Mouse (Mus musculus) limb, embryonic 11.5 days (tissue): ENCODE results near the gene Pfn4. TPM values are rescaled to one million over a fixed set of nuclear protein-coding genes. Genes with fewer than 3 reads are reported as not detected.
A peak's percentile ranks its signal among the peaks of the same experiment; 100 is the strongest.
"Not testable (repeated sequence)": the region's sequence is repeated elsewhere in the genome, so short reads cannot be mapped to it uniquely, and the experiment has no call there.

Source experiments
- ATAC-seq: fragments of 200-750 bp; cut with Nextera tagmentation; 2 replicates; pipeline ENCODE4 v1.8.0; 2017; ENCODE audit warnings: low read depth; ENCODE audit not compliant: insufficient number of reproducible peaks, low FRiP score, low TSS enrichment
- DNase-seq: peaks from one replicate; pipeline ENCODE4 v3.0.0-alpha.2; 2015; ENCODE audit warnings: low spot score
- H3K27ac ChIP-seq: fragments of 300-500 bp; sonication (generic); replicated peaks from 2 replicates; pipeline ENCODE4 v1.5.1; 2014; ENCODE audit warnings: low read depth, mild to moderate bottlenecking, low read length
- H3K27me3 ChIP-seq: fragments of 300-500 bp; sonication (generic); 2 replicates; pipeline ENCODE4 v1.6.1; 2014; ENCODE audit warnings: mild to moderate bottlenecking, low read length, mixed read lengths; ENCODE audit not compliant: control insufficient read depth, insufficient read depth
- H3K36me3 ChIP-seq: fragments of 300-500 bp; sonication (generic); 2 replicates; pipeline ENCODE4 v1.6.1; 2014; ENCODE audit warnings: mild to moderate bottlenecking, low read length, moderate library complexity, mixed read lengths; ENCODE audit not compliant: control insufficient read depth, insufficient read depth
- H3K4me1 ChIP-seq: fragments of 300-500 bp; sonication (generic); 2 replicates; pipeline ENCODE4 v1.6.1; 2014; ENCODE audit warnings: low read length, mixed read lengths; ENCODE audit not compliant: control insufficient read depth, insufficient read depth
- H3K4me2 ChIP-seq: fragments of 300-500 bp; sonication (generic); 2 replicates; pipeline ENCODE4 v1.6.1; 2014; ENCODE audit warnings: low read depth, mild to moderate bottlenecking, moderate library complexity; ENCODE audit not compliant: severe bottlenecking
- H3K4me3 ChIP-seq: fragments of 300-500 bp; sonication (generic); 2 replicates; pipeline ENCODE4 v1.5.1; 2014; ENCODE audit warnings: low read depth, low read length
- H3K9ac ChIP-seq: fragments of 300-500 bp; sonication (generic); 2 replicates; pipeline ENCODE4 v1.6.1; 2014; ENCODE audit warnings: mild to moderate bottlenecking, low read length
- H3K9me3 ChIP-seq: fragments of 300-500 bp; sonication (generic); 2 replicates; pipeline ENCODE4 v1.6.1; 2016; ENCODE audit warnings: low read length; ENCODE audit not compliant: control insufficient read depth
- WGBS: fragments of 180-500 bp; shearing (Covaris S2); extraction: QIAGEN DNeasy Blood & Tissue Kit; methylation state at CpG from one replicate; pipeline ENCODE4 v1.1.7; 2014; 5-methylcytosine and 5-hydroxymethylcytosine counted together
- polyA plus RNA-seq: library from polyadenylated mRNA; unstranded; fragments of >200 nt; fragmentation: Nextera tagmentation; extraction: Ambion mirVana; gene quantifications from 2 replicates; pipeline ENCODE4 v1.2.1, GENCODE M21; 2014

Gene Pfn4
- polyA plus RNA-seq, 1 experiment from 2014 or later, result 2.4 TPM

GRCm38 (mm10) chr12:4740823-4741222 lies 28.0 kb upstream of the Pfn4 start:
- H3K4me2 ChIP-seq, result no peak overlapping the region
- no peaks in the 10 kb centered on the region for H3K4me1 ChIP-seq
- DNase-seq (no peak), ATAC-seq (no peak)
- H3K4me3 ChIP-seq, result no peak overlapping the region
- no peaks in the 10 kb centered on the region for H3K9me3 ChIP-seq
- WGBS, result 85% methylated on average over 7 of the region's 7 CpGs
- no peak overlapping the region for H3K27ac ChIP-seq
- no peaks in the 10 kb centered on the region for H3K36me3 ChIP-seq
- H3K9ac ChIP-seq, result no peak overlapping the region
- H3K27me3 ChIP-seq, result no peaks in the 10 kb centered on the region

DNA sequence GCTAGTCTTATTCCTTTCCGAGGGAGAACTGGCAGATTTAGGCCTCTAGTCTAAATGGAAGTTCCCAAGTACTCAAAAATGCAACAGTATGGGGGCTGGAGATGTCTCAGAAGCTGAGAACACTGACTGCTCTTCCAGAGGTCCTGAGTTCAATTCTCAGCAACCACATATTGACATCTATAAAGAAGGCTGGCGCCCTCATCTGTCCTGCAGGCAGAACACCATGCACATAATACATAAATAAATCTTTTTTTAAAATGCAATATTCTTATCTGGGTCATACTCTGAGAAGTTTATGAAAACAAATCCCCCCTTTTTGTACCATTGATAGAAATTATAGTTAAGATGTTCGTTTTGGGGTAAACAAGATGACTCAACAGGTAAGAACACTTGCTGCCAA lies 26.6 kb upstream of the Pfn4 start:
- no peaks in the 10 kb centered on the region for H3K9me3 ChIP-seq
- no peak for ATAC-seq
- H3K27me3 ChIP-seq, result no peaks in the 10 kb centered on the region
- 82% methylated on average over 3 of the region's 3 CpGs for WGBS
- H3K9ac ChIP-seq, result no peak overlapping the region
- no peak overlapping the region for H3K4me2 ChIP-seq
- no peak overlapping the region for H3K27ac ChIP-seq
- H3K4me3 ChIP-seq, result no peak overlapping the region
- no peaks in the 10 kb centered on the region for H3K36me3 ChIP-seq
- no peak for DNase-seq
- no peaks in the 10 kb centered on the region for H3K4me1 ChIP-seq

- Histone ChIP-seq H3K27me3 (no peaks in the 10 kb centered on the region), H3K9me3 (no peaks in the 10 kb centered on the region), H3K4me2 (no peak overlapping the region), H3K27ac (no peak overlapping the region), H3K4me1 (no peaks in the 10 kb centered on the region), H3K4me3 (no peak overlapping the region), H3K36me3 (no peaks in the 10 kb centered on the region), H3K9ac (no peak overlapping the region)
- WGBS, result 91% methylated on average over 10 of the region's 10 CpGs
- DNase-seq, result no peak
- ATAC-seq, result no peak
Observed at GRCm38 (mm10) chr12:4744486-4744885, 24.3 kb upstream of the Pfn4 start.

- not testable (repeated sequence) for H3K27ac ChIP-seq, H3K4me2 ChIP-seq, H3K4me1 ChIP-seq, H3K36me3 ChIP-seq, H3K27me3 ChIP-seq, DNase-seq, ATAC-seq, H3K9ac ChIP-seq, H3K9me3 ChIP-seq, H3K4me3 ChIP-seq
- WGBS, result 92% methylated on average over 4 of the region's 4 CpGs
Observed at GRCm38 (mm10) chr12:4754451-4754850, 14.4 kb upstream of the Pfn4 start.

DNA sequence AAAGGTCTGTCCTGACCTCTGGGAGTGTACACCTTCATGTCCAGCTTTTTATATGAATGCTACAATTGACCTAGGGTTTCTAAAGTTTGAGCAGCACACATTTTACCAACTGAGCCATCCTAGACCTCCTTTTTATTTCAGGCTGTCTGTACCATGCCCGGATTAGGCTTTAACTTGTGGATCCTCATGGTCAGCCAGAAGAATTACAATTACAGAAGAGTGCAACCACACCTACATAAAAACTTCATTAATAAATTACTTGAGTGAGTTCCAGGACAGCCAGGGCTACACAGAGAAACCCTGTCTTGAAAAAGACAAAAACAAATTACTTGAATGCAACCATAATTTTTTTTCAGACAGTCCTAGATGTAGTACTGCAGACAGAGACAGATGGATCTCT lies 11.8 kb upstream of the Pfn4 start:
- ATAC-seq (no peak), DNase-seq (no peak)
- no peak overlapping the region for H3K4me2 ChIP-seq
- H3K4me1 ChIP-seq, result no peaks in the 10 kb centered on the region
- no peak overlapping the region for H3K4me3 ChIP-seq
- H3K9ac ChIP-seq, result no peak overlapping the region
- H3K36me3 ChIP-seq, result no peaks in the 10 kb centered on the region
- H3K9me3 ChIP-seq, result no peaks in the 10 kb centered on the region
- 88% methylated on average over 1 of the region's 1 CpGs for WGBS
- H3K27me3 ChIP-seq, result no peaks in the 10 kb centered on the region
- H3K27ac ChIP-seq, result no peak overlapping the region

DNA sequence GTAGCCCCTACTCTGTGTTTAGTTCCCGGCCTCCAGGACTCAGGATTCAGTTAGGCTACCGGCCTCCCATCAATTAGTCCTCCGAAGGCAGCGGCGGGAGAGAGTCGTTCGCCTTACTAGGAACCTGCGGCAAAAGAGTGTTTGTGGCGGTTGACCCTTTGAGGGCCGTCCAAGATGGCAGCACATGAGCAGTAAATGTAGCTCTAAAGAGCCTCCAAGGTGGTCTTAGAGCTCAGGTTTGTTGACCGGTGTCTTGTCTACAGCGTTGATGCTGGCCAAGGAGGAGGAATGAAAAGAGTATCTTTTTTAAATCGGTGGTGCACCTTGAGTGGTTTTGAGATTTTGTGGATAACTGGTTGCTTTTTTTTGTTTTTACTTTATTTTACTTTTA lies 506 bp downstream of the Pfn4 start:
- Histone ChIP-seq H3K36me3 (no peaks in the 10 kb centered on the region), H3K4me3 (peak overlapping the region; percentile 58), H3K9me3 (no peaks in the 10 kb centered on the region), H3K27me3 (no peaks in the 10 kb centered on the region), H3K4me2 (peak overlapping the region; percentile 53), H3K4me1 (no peaks in the 10 kb centered on the region), H3K9ac (peak overlapping the region; percentile 90), H3K27ac (peak overlapping the region; percentile 77; the same call in 1 of the 2 replicates)
- 20% methylated on average over 13 of the region's 13 CpGs for WGBS
- DNase-seq (no peak), ATAC-seq (no peak)

DNA sequence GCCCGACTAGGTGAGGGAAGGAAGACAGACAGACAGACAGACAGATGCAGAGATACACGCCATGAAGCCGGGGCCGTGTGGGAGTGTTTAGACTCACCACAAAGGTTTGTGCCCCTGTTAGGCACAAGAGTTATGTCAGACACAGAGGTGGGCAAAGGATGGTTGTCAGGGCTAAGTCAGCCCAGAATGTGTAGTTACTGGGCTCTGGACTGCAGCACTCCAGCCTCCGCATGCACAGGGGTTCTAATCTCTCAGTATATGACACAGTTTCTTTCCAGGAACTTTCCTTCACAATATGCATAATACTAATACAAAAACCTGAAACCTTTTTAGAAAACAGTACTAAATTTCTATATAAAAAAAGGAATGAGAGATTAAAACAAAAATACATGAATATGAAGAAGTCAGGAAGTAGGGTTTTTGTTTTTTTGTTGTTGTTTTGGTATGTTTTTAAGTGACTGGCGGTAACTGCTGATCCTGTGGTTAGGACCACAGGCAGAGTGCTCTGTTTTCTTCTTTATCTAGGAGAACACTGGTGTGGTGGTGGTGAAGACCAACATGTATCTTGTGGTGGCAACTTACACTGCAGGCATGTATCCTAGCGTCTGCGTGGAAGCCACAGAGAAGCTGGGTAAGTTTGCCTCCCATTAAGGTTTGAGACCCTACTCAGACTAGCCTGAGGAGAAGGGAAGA lies 6.2 kb downstream of the Pfn4 start:
- Histone ChIP-seq H3K36me3 (no peaks in the 10 kb centered on the region), H3K4me1 (no peaks in the 10 kb centered on the region), H3K9me3 (no peaks in the 10 kb centered on the region), H3K4me2 (no peak overlapping the region), H3K27me3 (no peaks in the 10 kb centered on the region), H3K9ac (no peak overlapping the region), H3K4me3 (no peak overlapping the region), H3K27ac (no peak overlapping the region)
- no peak for ATAC-seq
- 87% methylated on average over 8 of the region's 8 CpGs for WGBS
- DNase-seq, result no peak

- no peak overlapping the region for H3K4me2 ChIP-seq
- H3K4me3 ChIP-seq, result no peak overlapping the region
- WGBS, result 77% methylated on average over 9 of the region's 9 CpGs
Observed at GRCm38 (mm10) chr12:4775588-4775949, 6.7 kb downstream of the Pfn4 start.

GRCm38 (mm10) chr12:4777734-4778133 lies 8.9 kb downstream of the Pfn4 start:
- DNase-seq (no peak), ATAC-seq (no peak)
- no peak overlapping the region for H3K9ac ChIP-seq
- H3K4me3 ChIP-seq, result no peak overlapping the region
- H3K4me1 ChIP-seq, result no peaks in the 10 kb centered on the region
- H3K27ac ChIP-seq, result no peak overlapping the region
- no peak overlapping the region for H3K4me2 ChIP-seq
- WGBS, result 89% methylated on average over 6 of the region's 6 CpGs
- H3K27me3 ChIP-seq, result no peaks in the 10 kb centered on the region
- H3K9me3 ChIP-seq, result no peaks in the 10 kb centered on the region
- no peaks in the 10 kb centered on the region for H3K36me3 ChIP-seq

More at GRCm38 (mm10) chr12:4775588-4775949, 6.7 kb downstream of the Pfn4 start:
- no peak overlapping the region for H3K27ac ChIP-seq
- DNase-seq (no peak), ATAC-seq (no peak)
- no peaks in the 10 kb centered on the region for H3K9me3 ChIP-seq
- H3K9ac ChIP-seq, result no peak overlapping the region
- no peaks in the 10 kb centered on the region for H3K36me3 ChIP-seq
- H3K4me1 ChIP-seq, result no peaks in the 10 kb centered on the region
- H3K27me3 ChIP-seq, result no peaks in the 10 kb centered on the region
